In the genomic region with DNA sequence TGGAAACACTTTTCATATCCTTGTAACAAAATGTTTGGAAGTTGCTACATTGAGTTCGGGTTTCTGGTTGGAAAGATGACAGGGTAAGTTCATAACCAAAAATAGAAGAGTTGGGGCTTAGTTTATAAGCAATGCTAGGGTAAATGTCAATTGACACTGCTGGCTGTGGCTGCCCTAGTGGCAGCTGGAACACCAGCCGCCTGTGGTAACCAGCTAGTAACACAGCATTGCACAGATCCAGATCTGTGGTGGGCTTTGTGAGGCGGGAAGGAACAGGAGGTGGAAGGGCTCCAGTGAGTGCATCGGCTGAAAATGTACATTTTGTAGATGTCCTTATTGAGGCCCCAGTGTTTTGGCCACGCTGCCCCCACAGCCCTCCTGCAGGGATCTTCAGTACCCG, we compare ENCODE assay signal across 8 mouse cellular contexts. TPM values are rescaled to one million over a fixed set of nuclear protein-coding genes. Genes with fewer than 3 reads are reported as not detected.
DNase-seq lines count a peak whose midpoint lies in the region; ATAC-seq and TF ChIP-seq lines count a peak whose summit lies in the region.

No protein-coding gene starts in this region.

- H3K4me1 ChIP-seq in heart, embryonic 13.5 days: peaks cover 28% of the 10 kb centered on the region
- peaks cover 7 to 27% of the 10 kb centered on the region in 2 experiments; a peak in 3 of 4 replicates for H3K4me1 ChIP-seq in CH12.LX (ENCODE audit: control insufficient read depth in 1 of 2, insufficient read depth in 2 of 2)
- H3K4me1 ChIP-seq in forebrain, embryonic 14.5 days (ENCODE audit: control insufficient read depth, insufficient read depth, low read length): peaks cover 10% of the 10 kb centered on the region; the same call in 1 of the 2 replicates

- H3K79me2 ChIP-seq in CH12.LX (replicated peaks; ENCODE audit: control insufficient read depth, extremely low read depth, insufficient read depth, poor library complexity, severe bottlenecking): peaks cover 4% of the 10 kb centered on the region

- peak in 1 of 2 experiments; percentile 1; a peak in 1 of 4 replicates for TF ChIP-seq CTCF in CH12.LX (conservative IDR thresholded peaks at IDR 0.05 in 1 of 2, IDR thresholded peaks at IDR 0.05 in 1 of 2; ENCODE audit: low read depth in 2 of 2, low read length in 2 of 2)

- WGBS in heart, embryonic 13.5 days: 39% methylated on average over 6 of the region's 6 CpGs
- WGBS in forebrain, embryonic 14.5 days: 36% methylated on average over 6 of the region's 6 CpGs

- dilution Hi-C loops in CH12.LX (cut with MboI; ENCODE audit: extremely low pct_ligation_motif_present, extremely low pct_unique_long_range_greater_than_20kb, low sequenced_read_pairs): no loop called here

- no peak for ATAC-seq in heart, embryonic 13.5 days (ENCODE audit: extremely low read depth, insufficient number of reproducible peaks, low FRiP score, low TSS enrichment)
- no peak for ATAC-seq in forebrain, embryonic 14.5 days
- ATAC-seq in megakaryocyte progenitor cell, adult 5-6 weeks (replicated peaks; ENCODE audit: poor library complexity): peak; percentile 47

- TF ChIP-seq RAD21 in CH12.LX (IDR thresholded peaks at IDR 0.05; ENCODE audit: low read depth, low read length): no peak

- H3K27me3 ChIP-seq in heart, embryonic 13.5 days (replicated peaks): no peaks in the 10 kb centered on the region
- H3K27me3 ChIP-seq in CH12.LX (replicated peaks): no peaks in the 10 kb centered on the region
- H3K27me3 ChIP-seq in forebrain, embryonic 14.5 days (replicated peaks; ENCODE audit: control insufficient read depth, insufficient read depth, low read length): no peaks in the 10 kb centered on the region

- no peak for TF ChIP-seq POLR2A in CH12.LX (IDR thresholded peaks at IDR 0.05; ENCODE audit: low read depth, low read length)

- intact Hi-C loops in heart, postnatal 14 days (cut with DNase I): loop anchor here (2.0 kb wide), 1 partner anchor 35 kb away; a partner anchor contains a TSS

- H3K36me3 ChIP-seq in heart, embryonic 13.5 days: peaks cover 33% of the 10 kb centered on the region
- peaks cover 24 to 52% of the 10 kb centered on the region in 2 experiments for H3K36me3 ChIP-seq in CH12.LX (replicated peaks in 1 of 2; ENCODE audit: control insufficient read depth in 1 of 2, insufficient read depth in 1 of 2, low read length in 1 of 2)
- peaks cover 29% of the 10 kb centered on the region for H3K36me3 ChIP-seq in forebrain, embryonic 14.5 days (ENCODE audit: control insufficient read depth, insufficient read depth, low read length)

- H3K4me2 ChIP-seq in heart, embryonic 13.5 days: peak overlapping the region; percentile 90
- peak overlapping the region; percentile 97 for H3K4me2 ChIP-seq in CH12.LX (ENCODE audit: insufficient read depth, low read depth, poor library complexity, severe bottlenecking)
- peak overlapping the region; percentile 81 for H3K4me2 ChIP-seq in forebrain, embryonic 14.5 days (ENCODE audit: low read length)

- TF ChIP-seq EP300 in CH12.LX (IDR thresholded peaks at IDR 0.05; ENCODE audit: low read length): no peak

- H3K4me3 ChIP-seq in heart, embryonic 13.5 days: peak overlapping the region; percentile 99
- H3K4me3 ChIP-seq in CH12.LX (replicated peaks in 1 of 3; ENCODE audit: low read depth in 2 of 3, low read length in 2 of 3, poor library complexity in 1 of 3): peak overlapping the region; percentile 79 to 90 (median 85)
- H3K4me3 ChIP-seq in forebrain, embryonic 14.5 days (ENCODE audit: low read depth, low read length): peak overlapping the region; percentile 90

- H3K9ac ChIP-seq in heart, embryonic 13.5 days: peak overlapping the region; percentile 94
- peak overlapping the region; percentile 77; the same call in 1 of the 2 replicates for H3K9ac ChIP-seq in CH12.LX (ENCODE audit: insufficient read depth, low read depth)
- peak overlapping the region; percentile 90 for H3K9ac ChIP-seq in forebrain, embryonic 14.5 days (ENCODE audit: low read length)

- in situ Hi-C loops in CH12.LX (cut with MboI; ENCODE audit: low pct_ligation_motif_present, low pct_unique_long_range_greater_than_20kb, low sequenced_read_pairs): no loop called here

- DNase-seq in heart, postnatal 14 days: no peak
- DNase-seq in CH12.LX (ENCODE audit: extremely low read depth): no peak
- DNase-seq in forebrain, embryonic 14.5 days (ENCODE audit: low spot score): no peak
- DNase-seq in layer of hippocampus, postnatal 10 days (ENCODE audit: low spot score in 2 of 2): no peak
- no peak for DNase-seq in gastrocnemius, postnatal 4 days (ENCODE audit: low spot score in 2 of 2)
- no peak for DNase-seq in spleen, postnatal 36 days (ENCODE audit: low spot score in 2 of 2)

- no peak overlapping the region for H3K27ac ChIP-seq in heart, embryonic 13.5 days (replicated peaks)
- H3K27ac ChIP-seq in CH12.LX (ENCODE audit: insufficient read depth, low read depth): no peak overlapping the region
- no peak overlapping the region for H3K27ac ChIP-seq in forebrain, embryonic 14.5 days (ENCODE audit: low read depth, low read length)

- no peaks in the 10 kb centered on the region for H3K9me3 ChIP-seq in heart, embryonic 13.5 days
- no peaks in the 10 kb centered on the region for H3K9me3 ChIP-seq in CH12.LX (replicated peaks; ENCODE audit: low read length)
- H3K9me3 ChIP-seq in forebrain, embryonic 14.5 days (replicated peaks; ENCODE audit: control insufficient read depth, low read length): no peaks in the 10 kb centered on the region

TF ChIP-seq in CH12.LX, 34 proteins besides CTCF, POLR2A, EP300 and RAD21 (continues in another document):
- TF ChIP-seq UBTF (IDR thresholded peaks at IDR 0.05; ENCODE audit: low read depth, low read length) (no peak), CHD2 (IDR thresholded peaks at IDR 0.05; ENCODE audit: low read length) (no peak), RCOR1 (conservative IDR thresholded peaks at IDR 0.05; ENCODE audit: low read depth, low read length) (no peak), TBP (conservative IDR thresholded peaks at IDR 0.05; ENCODE audit: low read depth, low read length) (no peak), CHD1 (IDR thresholded peaks at IDR 0.05; ENCODE audit: low read depth, low read length) (no peak), NELFE (IDR thresholded peaks at IDR 0.05; ENCODE audit: low read depth, low read length) (no peak)

RNA-seq across cellular contexts. Expression of a gene that starts 0.8 kb away (rescaled TPM):
- 12.9 TPM in 2 replicates for polyA plus RNA-seq in heart, embryonic 13.5 days (2015; fragmentation: Nextera tagmentation; extraction: Ambion mirVana)
- total RNA-seq in heart, postnatal 14 days (2021): 10 to 100 TPM; 25.1 to 26.4 TPM
- total RNA-seq in CH12.LX (2012; rRNA removed) (7.0 and 8.7 TPM in 2 replicates), CH12.LX (2014; rRNA removed) (4.1 and 4.6 TPM in 2 replicates)
- 10.6 and 10.9 TPM in 2 replicates for polyA plus RNA-seq in CH12.LX (2012; ENCODE audit: insufficient read length, low read depth)
- 13.2 and 16.8 TPM in 2 replicates for polyA plus RNA-seq in forebrain, embryonic 14.5 days (2014; fragmentation: Nextera tagmentation; extraction: Ambion mirVana)
- 7.0 and 7.4 TPM in 2 replicates for total RNA-seq in megakaryocyte progenitor cell, adult 5-6 weeks (2015)
- 4.7 and 5.6 TPM in 2 replicates for total RNA-seq in megakaryocyte progenitor cell, adult 5-6 weeks (2017)
- 10 to 100 TPM; 26.9 to 27.6 TPM for total RNA-seq in layer of hippocampus, postnatal 10 days (2021)
- total RNA-seq in gastrocnemius, postnatal 4 days (2021): 10 to 100 TPM; 15.7 to 15.9 TPM

RNA-seq across cellular contexts. Expression of a gene that starts 0.8 kb away (rescaled TPM):
- 7.6 and 9.1 TPM in 2 replicates for polyA plus RNA-seq in heart, embryonic 13.5 days (2015; fragmentation: Nextera tagmentation; extraction: Ambion mirVana)
- 1 to 10 TPM; 3.7 to 4.9 TPM for total RNA-seq in heart, postnatal 14 days (2021)
- total RNA-seq in CH12.LX (2012; rRNA removed): 12.6 and 16.2 TPM in 2 replicates
- 18.2 and 21.4 TPM in 2 replicates for total RNA-seq in CH12.LX (2014; rRNA removed)
- polyA plus RNA-seq in CH12.LX (2012; ENCODE audit: insufficient read length, low read depth): 10.7 and 11.9 TPM in 2 replicates
- 7.4 and 8.6 TPM in 2 replicates for polyA plus RNA-seq in forebrain, embryonic 14.5 days (2014; fragmentation: Nextera tagmentation; extraction: Ambion mirVana)
- total RNA-seq in megakaryocyte progenitor cell, adult 5-6 weeks (2015): 8.6 and 11.4 TPM in 2 replicates
- total RNA-seq in megakaryocyte progenitor cell, adult 5-6 weeks (2017): 13.7 and 14.1 TPM in 2 replicates
- 10 to 100 TPM; 12.0 to 14.6 TPM for total RNA-seq in layer of hippocampus, postnatal 10 days (2021)
- total RNA-seq in gastrocnemius, postnatal 4 days (2021): 1 to 10 TPM; 5.8 to 7.9 TPM

RNA-seq across cellular contexts. Expression of a gene that starts 18.7 kb away (rescaled TPM):
- polyA plus RNA-seq in heart, embryonic 13.5 days (2015; fragmentation: Nextera tagmentation; extraction: Ambion mirVana): 46.0 and 51.7 TPM in 2 replicates
- 10 to 100 TPM; 13.5 to 16.1 TPM for total RNA-seq in heart, postnatal 14 days (2021)
- 41.8 and 42.3 TPM in 2 replicates for total RNA-seq in CH12.LX (2012; rRNA removed)
- 46.5 and 48.9 TPM in 2 replicates for total RNA-seq in CH12.LX (2014; rRNA removed)
- 26.2 and 26.8 TPM in 2 replicates for polyA plus RNA-seq in CH12.LX (2012; ENCODE audit: insufficient read length, low read depth)
- polyA plus RNA-seq in forebrain, embryonic 14.5 days (2014; fragmentation: Nextera tagmentation; extraction: Ambion mirVana): 71.3 and 78.3 TPM in 2 replicates
- 50.8 and 61.9 TPM in 2 replicates for total RNA-seq in megakaryocyte progenitor cell, adult 5-6 weeks (2015)
- total RNA-seq in megakaryocyte progenitor cell, adult 5-6 weeks (2017): 48.3 and 55.0 TPM in 2 replicates
- total RNA-seq in layer of hippocampus, postnatal 10 days (2021): 10 to 100 TPM; 16.3 to 17.1 TPM
- total RNA-seq in gastrocnemius, postnatal 4 days (2021): 10 to 100 TPM; 14.3 to 16.7 TPM

RNA-seq across cellular contexts. Expression of a gene that starts 35.8 kb away (rescaled TPM):
- 13.3 and 13.9 TPM in 2 replicates for polyA plus RNA-seq in heart, embryonic 13.5 days (2015; fragmentation: Nextera tagmentation; extraction: Ambion mirVana)
- 10 to 100 TPM; 33.8 to 36.3 TPM for total RNA-seq in heart, postnatal 14 days (2021)
- total RNA-seq in CH12.LX (2012; rRNA removed) (35.0 and 40.1 TPM in 2 replicates), CH12.LX (2014; rRNA removed) (16.3 and 16.7 TPM in 2 replicates)
- 96.6 and 98.0 TPM in 2 replicates for polyA plus RNA-seq in CH12.LX (2012; ENCODE audit: insufficient read length, low read depth)
- 8.4 and 9.2 TPM in 2 replicates for polyA plus RNA-seq in forebrain, embryonic 14.5 days (2014; fragmentation: Nextera tagmentation; extraction: Ambion mirVana)
- 11.1 and 11.3 TPM in 2 replicates for total RNA-seq in megakaryocyte progenitor cell, adult 5-6 weeks (2015)
- total RNA-seq in megakaryocyte progenitor cell, adult 5-6 weeks (2017): 25.5 and 49.3 TPM in 2 replicates
- 10 to 100 TPM; 57.3 to 64.8 TPM for total RNA-seq in layer of hippocampus, postnatal 10 days (2021)
- 10 to 100 TPM; 38.6 to 40.1 TPM for total RNA-seq in gastrocnemius, postnatal 4 days (2021)

RNA-seq across cellular contexts. Expression of a gene that starts 50.3 kb away (rescaled TPM):
- polyA plus RNA-seq in heart, embryonic 13.5 days (2015; fragmentation: Nextera tagmentation; extraction: Ambion mirVana): 68.2 and 74.7 TPM in 2 replicates
- 1 to 10 TPM; 5.8 to 7.0 TPM for total RNA-seq in heart, postnatal 14 days (2021)
- 1.7 and 2.3 TPM in 2 replicates for total RNA-seq in CH12.LX (2012; rRNA removed)
- not detected in 2 replicates for total RNA-seq in CH12.LX (2014; rRNA removed)
- polyA plus RNA-seq in CH12.LX (2012; ENCODE audit: insufficient read length, low read depth): 0.15 and 0.16 TPM in 2 replicates
- 3.9 and 4.2 TPM in 2 replicates for polyA plus RNA-seq in forebrain, embryonic 14.5 days (2014; fragmentation: Nextera tagmentation; extraction: Ambion mirVana)
- total RNA-seq in megakaryocyte progenitor cell, adult 5-6 weeks (2015): 8.2 and 13.6 TPM in 2 replicates
- 2.6 and 4.6 TPM in 2 replicates for total RNA-seq in megakaryocyte progenitor cell, adult 5-6 weeks (2017)
- total RNA-seq in layer of hippocampus, postnatal 10 days (2021): 1 to 10 TPM; 3.4 to 5.8 TPM
- 10 to 100 TPM; 27.2 to 37.8 TPM for total RNA-seq in gastrocnemius, postnatal 4 days (2021)
